Mouse (Mus musculus) MEL (cell line): ENCODE measurements around the gene Git1. TPM values are rescaled to one million over a fixed set of nuclear protein-coding genes. Genes with fewer than 3 reads are reported as not detected.

Experiments used
- DNase-seq: peaks from one replicate; pipeline ENCODE4 v3.0.0; 2011; ENCODE audit warnings: low read depth, low spot score
- H3K27ac ChIP-seq: 2 replicates; pipeline ENCODE4 v1.5.1; 2012; ENCODE audit warnings: low read depth, mild to moderate bottlenecking, control low read depth, low read length, moderate library complexity; ENCODE audit not compliant: control insufficient read depth
- H3K27me3 ChIP-seq, 2 experiments: fragments of 150-350 bp in 1 of 2; sonication (generic) in 1 of 2; 2 replicates each; pipeline ENCODE4 v1.6.1; 2012; ENCODE audit warnings: low read length in 2 of 2, mild to moderate bottlenecking in 2 of 2, improper control_type of control experiment in 1 of 2, moderate library complexity in 1 of 2; ENCODE audit not compliant: insufficient read depth in 2 of 2, control insufficient read depth in 1 of 2
- H3K36me3 ChIP-seq, 2 experiments: 2 replicates each; pipeline ENCODE4 v1.6.1; 2012 to 2014; ENCODE audit warnings: low read length in 2 of 2, improper control_type of control experiment in 1 of 2, inconsistent platforms in 1 of 2, mild to moderate bottlenecking in 1 of 2; ENCODE audit not compliant: insufficient read depth in 2 of 2, control insufficient read depth in 1 of 2
- H3K4me1 ChIP-seq, 2 experiments: fragments of 150-350 bp in 1 of 2; sonication (generic) in 1 of 2; 2 replicates each; pipeline ENCODE4 v1.6.1; 2012; ENCODE audit warnings: low read length in 2 of 2, improper control_type of control experiment in 1 of 2, mild to moderate bottlenecking in 1 of 2; ENCODE audit not compliant: insufficient read depth in 2 of 2, control insufficient read depth in 1 of 2
- H3K4me3 ChIP-seq, 2 experiments: fragments of 150-350 bp in 1 of 2; sonication (generic) in 1 of 2; 2 replicates each; pipeline ENCODE4 v1.5.1; 2012; ENCODE audit warnings: low read depth in 2 of 2, low read length in 2 of 2, mild to moderate bottlenecking in 2 of 2, moderate library complexity in 2 of 2, control low read depth in 1 of 2, improper control_type of control experiment in 1 of 2; ENCODE audit not compliant: control insufficient read depth in 1 of 2, insufficient read depth in 1 of 2
- H3K79me2 ChIP-seq: 2 replicates; pipeline ENCODE4 v1.6.1; 2012; ENCODE audit warnings: mild to moderate bottlenecking, low read length, moderate library complexity; ENCODE audit not compliant: control insufficient read depth, poor library complexity, insufficient read depth
- H3K9ac ChIP-seq: 2 replicates; pipeline ENCODE4 v1.6.1; 2012; ENCODE audit warnings: low read depth, mild to moderate bottlenecking, control low read depth, low read length, moderate library complexity; ENCODE audit not compliant: control insufficient read depth, poor library complexity, severe bottlenecking
- H3K9me3 ChIP-seq: fragments of 150-350 bp; sonication (generic); replicated peaks from 2 replicates; pipeline ENCODE4 v1.6.1; 2012; ENCODE audit warnings: mild to moderate bottlenecking, low read length, improper control_type of control experiment, moderate library complexity; ENCODE audit not compliant: insufficient read depth
- BHLHE40 ChIP-seq: IDR thresholded peaks from 2 replicates; pipeline ENCODE4 v1.6.1; 2012; ENCODE audit warnings: low read depth, mild to moderate bottlenecking, inconsistent platforms, low read length, improper control_type of control experiment, borderline replicate concordance
- CHD1 ChIP-seq: IDR thresholded peaks from 2 replicates; pipeline ENCODE4 v1.6.1; 2012; ENCODE audit warnings: low read depth, mild to moderate bottlenecking, inconsistent platforms, low read length, improper control_type of control experiment
- GABPA ChIP-seq: IDR thresholded peaks from 2 replicates; pipeline ENCODE4 v1.6.1; 2012; ENCODE audit warnings: low read depth, mild to moderate bottlenecking, inconsistent platforms, low read length, improper control_type of control experiment, moderate library complexity
- GATA1 ChIP-seq: IDR thresholded peaks from 2 replicates; pipeline ENCODE4 v1.6.1; 2011; ENCODE audit warnings: low read depth, low read length, improper control_type of control experiment
- JUND ChIP-seq: IDR thresholded peaks from 2 replicates; pipeline ENCODE4 v1.6.1; 2011; ENCODE audit warnings: low read depth, mild to moderate bottlenecking, improper control_type of control experiment, low read length
- KAT2A ChIP-seq: conservative IDR thresholded peaks from 2 replicates; pipeline ENCODE4 v1.6.1; 2012; ENCODE audit warnings: low read depth, low read length, improper control_type of control experiment, inconsistent platforms
- MAFK ChIP-seq: IDR thresholded peaks from 2 replicates; pipeline ENCODE4 v1.6.1; 2011; ENCODE audit warnings: low read depth, mild to moderate bottlenecking, low read length, improper control_type of control experiment, borderline replicate concordance
- MAX ChIP-seq: IDR thresholded peaks from 2 replicates; pipeline ENCODE4 v1.6.1; 2011; ENCODE audit warnings: low read length, improper control_type of control experiment
- MEF2A ChIP-seq: IDR thresholded peaks from 2 replicates; pipeline ENCODE4 v1.6.1; 2014; ENCODE audit warnings: low read depth, mild to moderate bottlenecking, inconsistent platforms, low read length, improper control_type of control experiment; ENCODE audit not compliant: poor library complexity, insufficient replicate concordance, severe bottlenecking; ENCODE audit errors: extremely low read depth
- MYB ChIP-seq: IDR thresholded peaks from 2 replicates; pipeline ENCODE4 v1.6.1; 2011; ENCODE audit warnings: mild to moderate bottlenecking, low read depth, low read length, improper control_type of control experiment
- NELFE ChIP-seq: IDR thresholded peaks from 2 replicates; pipeline ENCODE4 v1.6.1; 2011; ENCODE audit warnings: low read depth, low read length, improper control_type of control experiment
- NRF1 ChIP-seq: IDR thresholded peaks from 2 replicates; pipeline ENCODE4 v1.6.1; 2014; ENCODE audit warnings: low read depth, mild to moderate bottlenecking, inconsistent platforms, low read length, improper control_type of control experiment, moderate library complexity; ENCODE audit not compliant: poor library complexity, insufficient read depth, severe bottlenecking
- POLR2A ChIP-seq, 2 experiments: IDR thresholded peaks; 2 replicates each; pipeline ENCODE4 v1.6.1; 2011 to 2012; ENCODE audit warnings: low read length in 2 of 2, mild to moderate bottlenecking in 2 of 2, control low read depth in 1 of 2, improper control_type of control experiment in 1 of 2, low read depth in 1 of 2, moderate library complexity in 1 of 2; ENCODE audit not compliant: control insufficient read depth in 1 of 2, insufficient read depth in 1 of 2, poor library complexity in 1 of 2
- POLR2AphosphoS5 ChIP-seq: IDR thresholded peaks from 2 replicates; pipeline ENCODE4 v1.6.1; 2012; ENCODE audit warnings: low read depth, borderline replicate concordance, mild to moderate bottlenecking, inconsistent platforms, low read length, moderate library complexity, mixed read lengths
- RAD21 ChIP-seq: IDR thresholded peaks from 2 replicates; pipeline ENCODE4 v1.6.1; 2011; ENCODE audit warnings: mild to moderate bottlenecking, low read depth, low read length, improper control_type of control experiment
- RCOR1 ChIP-seq: IDR thresholded peaks from 2 replicates; pipeline ENCODE4 v1.6.1; 2012; ENCODE audit warnings: low read depth, mild to moderate bottlenecking, inconsistent platforms, low read length, improper control_type of control experiment
- SIN3A ChIP-seq: IDR thresholded peaks from 2 replicates; pipeline ENCODE4 v1.6.1; 2012; ENCODE audit warnings: low read length, improper control_type of control experiment, inconsistent platforms
- TBP ChIP-seq: IDR thresholded peaks from 2 replicates; pipeline ENCODE4 v1.8.0; 2011; ENCODE audit warnings: low read depth, low read length, improper control_type of control experiment
- TCF12 ChIP-seq: IDR thresholded peaks from 2 replicates; pipeline ENCODE4 v1.6.1; 2014; ENCODE audit warnings: low read depth, mild to moderate bottlenecking, inconsistent platforms, low read length, improper control_type of control experiment, moderate library complexity
- UBTF ChIP-seq: IDR thresholded peaks from 2 replicates; pipeline ENCODE4 v1.6.1; 2012; ENCODE audit warnings: low read depth, mild to moderate bottlenecking, inconsistent platforms, low read length, improper control_type of control experiment, moderate library complexity, borderline replicate concordance; ENCODE audit not compliant: insufficient read depth
- USF1 ChIP-seq: IDR thresholded peaks from 2 replicates; pipeline ENCODE4 v1.6.1; 2014; ENCODE audit warnings: low read depth, mild to moderate bottlenecking, inconsistent platforms, low read length, improper control_type of control experiment, moderate library complexity
- USF2 ChIP-seq, 2 experiments: IDR thresholded peaks; 2 replicates each; pipeline ENCODE4 v1.6.1; 2011 to 2012; ENCODE audit warnings: improper control_type of control experiment in 2 of 2, low read length in 2 of 2, borderline replicate concordance in 1 of 2, inconsistent platforms in 1 of 2, low read depth in 1 of 2, mild to moderate bottlenecking in 1 of 2; ENCODE audit not compliant: insufficient read depth in 1 of 2
- ZNF384 ChIP-seq: IDR thresholded peaks from 2 replicates; pipeline ENCODE4 v1.6.1; 2012; ENCODE audit warnings: low read depth, mild to moderate bottlenecking, inconsistent platforms, low read length, improper control_type of control experiment
- polyA plus RNA-seq, 2 experiments: library from polyadenylated mRNA; stranded (reverse) in 1 of 2; unstranded in 1 of 2; fragments of >175 nt in 1 of 2; fragments of >200 nt in 1 of 2; gene quantifications; 2 replicates each; pipeline versions ENCODE4 v1.2.1 to v1.2.4; 2012; ENCODE audit warnings: low replicate concordance in 2 of 2, low read depth in 1 of 2; ENCODE audit not compliant: insufficient read length in 2 of 2, insufficient read depth in 1 of 2, missing spikeins in 1 of 2
- total RNA-seq: library from RNA; depleted of rRNA; stranded (reverse); fragments of 300-350 nt; gene quantifications from 2 replicates; pipeline ENCODE4 v1.2.3, GENCODE M21; 2012

Git1 gene
- total and polyA plus RNA-seq, 3 experiments = 33.1 to 81.4 TPM; not detected in 1

DNA sequence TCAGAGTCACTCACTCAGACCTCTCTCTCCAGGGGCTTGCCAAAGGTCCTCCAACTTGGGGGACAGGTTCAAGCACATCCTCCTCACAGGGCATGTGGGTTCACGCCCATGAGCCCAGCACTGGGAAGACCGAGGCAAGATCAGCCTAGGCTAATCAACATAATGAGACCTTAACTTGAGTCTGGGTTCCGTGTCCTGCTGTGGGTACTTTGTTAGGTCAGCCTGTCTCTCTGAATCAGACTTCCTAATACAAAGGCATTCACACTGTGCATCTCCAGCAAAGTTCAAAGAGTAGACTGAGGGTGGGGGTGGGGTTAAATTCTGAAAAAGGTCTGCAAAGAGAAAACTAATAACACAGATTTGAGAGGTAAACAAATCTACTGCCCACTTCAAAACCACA lies 28.3 kb upstream of the Git1 start:
- no peak overlapping the region for H3K9ac ChIP-seq
- H3K27me3 ChIP-seq = no peaks in the 10 kb centered on the region
- no peaks in the 10 kb centered on the region for H3K9me3 ChIP-seq
- H3K4me1 ChIP-seq = 0 out of 4 replicates have a peak, but pooled peaks cover 0 to 3% of the 10 kb centered on the region in 2 experiments
- DNase-seq = no peak
- no peak overlapping the region for H3K4me3 ChIP-seq
- no peaks in the 10 kb centered on the region for H3K79me2 ChIP-seq
- H3K36me3 ChIP-seq = no peaks in the 10 kb centered on the region; a peak in 1 of 4 replicates
- no peak for TF ChIP-seq GATA1
- TF ChIP-seq NRF1 = no peak
- no peak for TF ChIP-seq RCOR1
- TF ChIP-seq USF2 (IDR thresholded peaks at IDR 0.05; ENCODE audit: borderline replicate concordance in 1 of 2, insufficient read depth in 1 of 2, low read depth in 1 of 2, low read length in 2 of 2) = no peak
- no peak for TF ChIP-seq MEF2A
- no peak for TF ChIP-seq MAFK
- no peak for TF ChIP-seq TBP
- TF ChIP-seq SIN3A = no peak
- TF ChIP-seq MAX = no peak
- TF ChIP-seq BHLHE40 = no peak
- no peak for TF ChIP-seq UBTF
- TF ChIP-seq KAT2A = no peak
- no peak for TF ChIP-seq POLR2A (IDR thresholded peaks at IDR 0.05; ENCODE audit: control insufficient read depth in 1 of 2, insufficient read depth in 1 of 2, low read depth in 1 of 2, low read length in 2 of 2, poor library complexity in 1 of 2)
- no peak for TF ChIP-seq CHD1
- TF ChIP-seq USF1 = no peak
- no peak overlapping the region for H3K27ac ChIP-seq

DNA sequence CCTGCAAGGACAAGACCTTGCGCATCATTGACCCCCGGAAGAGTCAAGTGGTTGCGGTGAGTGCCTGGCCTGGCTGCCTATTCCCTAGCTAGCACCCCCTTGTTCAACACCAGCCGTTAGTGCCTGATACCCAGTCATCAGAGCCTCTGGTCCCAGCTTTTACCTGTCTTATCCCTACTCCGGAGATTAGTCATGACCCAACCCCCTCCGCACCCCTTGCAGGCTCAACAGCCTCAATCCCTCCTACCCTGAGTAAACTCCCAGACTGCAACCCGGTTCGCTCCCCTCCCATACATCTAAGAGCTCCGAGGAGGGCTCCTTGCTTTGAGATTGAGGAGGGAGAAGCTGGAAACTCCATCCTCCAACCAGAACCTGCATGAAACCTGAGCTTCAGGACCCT lies 26.8 kb upstream of the Git1 start:
- H3K4me3 ChIP-seq = no peak overlapping the region; a peak in 1 of 4 replicates
- DNase-seq = no peak
- H3K27me3 ChIP-seq = no peaks in the 10 kb centered on the region
- H3K27ac ChIP-seq = no peak overlapping the region
- TF ChIP-seq POLR2AphosphoS5 (no peak), SIN3A (no peak), RCOR1 (no peak), NELFE (no peak), MYB (no peak), KAT2A (no peak), JUND (no peak), ZNF384 (no peak), RAD21 (no peak), TCF12 (no peak), GABPA (no peak)
- TF ChIP-seq, all 39 proteins: peak for 0
- Histone ChIP-seq H3K79me2 (no peaks in the 10 kb centered on the region), H3K4me1 (no peaks in the 10 kb centered on the region), H3K9ac (peak overlapping the region; percentile 41; the same call in 1 of the 2 replicates), H3K36me3 (no peaks in the 10 kb centered on the region), H3K9me3 (no peaks in the 10 kb centered on the region)
